Mouse (Mus musculus): Measurements from ENCODE around the gene Brms1.

Gene Brms1

DNA sequence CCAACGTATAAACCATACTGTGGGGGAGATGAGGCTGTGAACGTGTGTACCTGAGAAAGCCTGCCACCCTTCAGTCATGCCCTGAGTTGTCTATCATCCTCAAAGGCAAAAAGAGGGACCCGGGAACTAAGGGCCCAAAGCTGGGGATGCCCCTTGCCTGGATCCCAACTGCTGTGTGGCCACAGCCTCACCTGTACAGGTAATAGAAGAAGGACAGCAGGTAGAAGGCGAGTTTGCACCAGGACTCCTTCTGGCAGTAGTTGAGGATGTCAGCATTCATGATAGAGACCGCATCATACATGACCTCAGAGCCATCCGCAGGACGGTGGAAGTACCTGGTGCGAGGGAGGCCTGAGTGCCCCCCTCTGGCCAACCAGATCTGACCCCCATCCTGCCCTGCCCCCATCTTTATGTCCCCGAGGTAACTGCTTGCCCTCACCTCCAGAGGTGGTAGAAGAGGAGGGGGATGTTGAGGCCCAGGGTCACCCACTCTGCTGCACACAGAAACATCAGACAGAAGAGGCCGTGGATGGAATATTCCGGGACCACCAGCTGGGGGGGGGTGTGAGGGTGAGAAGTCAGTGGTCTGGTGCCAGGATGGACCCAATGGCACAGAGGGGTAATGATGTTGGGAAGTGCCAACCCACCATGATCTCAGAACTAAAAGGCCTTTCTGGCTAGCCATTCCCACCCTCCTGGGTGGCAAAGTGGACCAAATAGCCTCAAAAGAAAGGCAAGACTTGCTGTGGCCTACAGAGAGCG lies 52.5 kb downstream of the Brms1 start:
- peak; percentile 55 for DNase-seq

DNA sequence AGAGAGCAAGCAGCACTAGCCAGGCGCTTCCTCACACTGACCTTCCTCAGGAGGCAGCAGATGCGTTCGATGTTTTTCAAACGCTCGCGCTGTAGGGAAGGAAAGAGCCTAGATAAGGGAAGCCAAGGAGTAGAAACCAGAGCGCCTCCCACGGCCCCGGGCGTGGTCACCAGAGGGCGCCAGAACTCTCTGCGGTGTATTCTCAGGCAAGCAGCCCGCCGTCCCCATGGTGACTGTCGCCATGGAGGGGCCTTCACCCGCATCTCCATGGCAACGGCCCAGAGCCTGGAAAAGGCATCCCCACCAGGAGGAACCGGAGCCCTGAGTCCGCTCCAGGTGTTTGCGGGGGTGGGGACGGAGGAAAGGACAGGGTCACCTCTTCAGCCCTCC lies 53.1 kb downstream of the Brms1 start:
- DNase-seq = peak; percentile 95

DNA sequence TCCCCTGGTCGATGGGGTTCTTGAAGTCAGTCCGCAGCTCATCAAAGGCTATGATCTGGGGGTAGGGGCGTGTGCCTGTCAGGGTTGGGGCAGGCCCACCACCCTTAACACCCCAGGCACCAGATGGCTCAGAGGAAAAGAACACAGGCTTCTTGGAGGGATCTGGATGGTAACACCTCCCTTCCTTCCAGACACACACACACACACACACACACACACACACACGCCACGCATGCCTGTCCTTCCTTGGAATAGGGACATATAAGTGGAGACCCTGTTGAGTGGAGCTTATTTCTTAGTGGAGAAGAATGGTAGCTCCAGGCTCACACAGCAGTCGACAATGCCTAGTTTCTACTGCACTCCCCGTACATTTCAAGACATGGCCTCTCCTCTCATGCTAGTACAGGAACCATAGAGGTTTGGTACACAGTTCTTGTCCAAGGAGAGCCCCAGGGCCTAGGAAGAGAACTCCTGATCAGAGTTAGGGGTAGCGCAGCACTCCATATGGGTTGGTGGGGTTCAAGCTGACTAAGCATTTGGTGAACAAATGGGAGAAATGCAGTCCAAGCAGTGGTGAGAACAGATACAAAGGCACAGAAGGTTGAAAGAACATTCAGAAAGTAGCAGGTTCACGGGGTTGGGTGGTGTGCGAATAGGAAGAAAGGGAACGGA lies 53.7 kb downstream of the Brms1 start:
- no peak for DNase-seq

DNA sequence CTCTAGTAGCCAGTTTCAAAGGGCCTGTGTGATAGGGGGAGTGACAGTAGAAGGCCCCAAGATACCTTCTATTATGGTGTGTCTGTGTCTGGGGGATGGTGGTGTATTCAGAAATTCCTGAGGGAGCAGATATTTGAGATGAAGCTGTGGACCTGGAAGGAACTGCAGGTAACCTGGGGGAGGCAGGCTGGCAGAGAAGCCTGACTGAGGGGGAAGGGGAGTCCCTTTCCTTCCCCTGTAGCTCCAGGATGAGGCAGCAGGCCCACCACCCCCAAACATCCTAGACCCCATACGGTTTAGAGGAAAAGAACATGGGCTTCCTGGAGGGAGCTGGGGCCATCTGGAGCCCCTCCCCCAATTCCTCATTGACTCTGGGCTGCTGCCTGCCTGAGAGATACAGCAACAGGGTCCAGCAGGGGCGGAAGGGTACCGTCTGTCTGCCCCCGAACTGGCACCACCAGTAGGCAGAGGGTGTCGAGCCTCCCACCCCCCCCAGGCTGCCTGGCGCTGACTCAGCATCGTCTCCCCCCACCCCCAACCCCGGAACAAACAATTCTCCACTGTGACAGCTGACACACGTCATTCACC lies 54.8 kb downstream of the Brms1 start:
- no peak for DNase-seq

DNA sequence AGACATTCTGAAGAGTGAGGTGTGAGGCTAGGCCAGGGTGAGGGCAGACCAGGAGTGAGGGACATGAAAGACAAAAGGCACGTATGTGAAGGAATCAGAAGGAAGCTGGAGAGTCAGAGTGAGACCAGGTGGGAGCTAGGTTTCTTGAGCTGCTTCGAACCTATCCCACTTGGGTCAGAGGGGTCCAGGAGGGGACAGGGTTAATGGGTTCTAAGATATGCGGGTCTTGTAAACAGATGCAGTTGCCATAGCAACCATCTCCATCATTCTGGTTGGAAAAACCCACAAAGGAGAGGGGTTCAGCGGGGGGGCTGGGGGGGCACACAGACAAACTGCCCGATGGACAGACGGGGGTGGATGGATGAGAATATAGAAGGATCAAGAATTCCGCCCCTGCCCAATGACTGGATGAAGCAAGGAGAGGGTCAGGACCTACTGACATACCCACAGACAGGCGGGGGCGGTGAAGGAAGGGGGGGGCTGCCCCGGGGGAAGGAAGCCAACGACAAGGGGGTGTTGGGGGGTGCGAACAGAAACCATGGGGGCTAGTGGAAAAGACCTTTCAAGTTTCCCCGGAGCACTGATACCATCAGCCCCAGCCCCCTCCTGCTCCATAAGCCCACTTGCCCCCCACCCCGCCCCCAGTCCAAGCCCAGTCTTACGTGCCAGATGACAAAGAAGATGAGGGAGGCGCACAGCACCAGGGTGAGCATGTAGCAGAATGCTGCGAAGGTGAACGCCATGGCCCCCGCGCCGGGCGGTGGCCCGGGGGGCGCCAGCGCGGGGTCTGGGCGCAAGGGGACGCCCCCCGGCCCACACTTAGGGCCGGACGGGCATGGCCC lies 56.6 kb downstream of the Brms1 start:
- DNase-seq = no peak

DNA sequence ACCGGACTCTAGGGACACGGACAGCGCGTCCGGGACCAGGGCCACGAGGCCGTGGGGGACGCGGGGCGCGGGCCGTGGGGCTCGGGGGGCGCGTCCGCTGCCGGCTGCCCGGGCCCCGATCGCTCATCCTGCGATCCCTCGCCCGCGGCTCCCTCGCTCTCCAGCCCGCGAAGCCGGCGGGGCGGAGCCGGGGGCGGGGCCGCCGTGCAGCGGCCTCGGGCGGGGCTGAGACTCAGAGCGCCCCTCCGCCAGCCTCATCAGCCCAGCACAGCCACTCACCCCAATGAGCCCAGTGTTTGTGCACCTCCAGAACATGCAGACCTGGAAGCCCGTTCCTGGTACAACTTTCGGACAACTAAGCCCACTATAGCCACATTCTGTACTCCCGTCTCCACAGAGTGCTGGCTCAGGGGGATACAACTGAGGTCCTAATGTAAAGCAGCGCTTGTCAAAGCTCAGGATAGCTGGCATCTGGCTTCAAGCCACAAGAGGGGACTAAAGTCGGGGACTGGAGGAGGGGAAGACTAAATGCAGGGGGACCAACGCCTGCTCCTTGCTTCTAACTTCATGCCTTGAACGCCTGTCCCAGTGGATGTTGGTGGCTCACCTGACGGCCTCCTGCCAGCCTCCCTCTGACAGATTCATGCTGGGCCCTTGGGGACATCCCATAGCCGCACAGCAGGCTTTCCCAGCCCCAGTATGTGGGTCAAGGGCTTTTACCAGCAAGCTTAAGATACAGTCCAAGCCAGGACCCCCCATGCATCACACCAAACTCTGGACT lies 57.4 kb downstream of the Brms1 start, which contains the start of gene Cnih2:
Cnih2 (minus strand) TSS at position 159 of the 781 bp plus-strand sequence.
- peak; percentile 73 for DNase-seq
